Mouse (Mus musculus): ENCODE results near the gene Gal3st2. TPM values are rescaled to one million over a fixed set of nuclear protein-coding genes. Genes with fewer than 3 reads are reported as not detected.
"Not testable (repeated sequence)": the region's sequence is repeated elsewhere in the genome, so short reads cannot be mapped to it uniquely, and the experiment has no call there.

The Gal3st2 gene
- polyA plus RNA-seq (2015; fragmentation: Nextera tagmentation; extraction: Ambion mirVana): 0.11 and 0.16 TPM in 2 replicates

- H3K36me3 ChIP-seq (ENCODE audit: control insufficient read depth, insufficient read depth, low read length); H3K27ac ChIP-seq (ENCODE audit: low read length); H3K27me3 ChIP-seq (ENCODE audit: control insufficient read depth, insufficient read depth, low read depth, low read length); H3K4me3 ChIP-seq (ENCODE audit: low read length); H3K9me3 ChIP-seq (ENCODE audit: control insufficient read depth, low read length); H3K9ac ChIP-seq (ENCODE audit: low read length); H3K4me2 ChIP-seq (ENCODE audit: low read depth, low read length); H3K4me1 ChIP-seq (replicated peaks; ENCODE audit: control insufficient read depth, insufficient read depth, low read length): not testable (repeated sequence)
- peak; percentile 59; the same call in 1 of the 2 replicates for ATAC-seq (ENCODE audit: low read depth)
- 32% methylated on average over 2 of the region's 2 CpGs for WGBS
Observed at GRCm38 (mm10) chr1:93861048-93861447, at the start of gene Gal3st2. Gal3st2 (plus strand) TSS chr1:93861306.

GRCm38 (mm10) chr1:93811495-93812039 lies 49.5 kb upstream of the Gal3st2 start:
- WGBS: 82% methylated on average over 8 of the region's 8 CpGs
- Histone ChIP-seq H3K4me1 (replicated peaks; ENCODE audit: control insufficient read depth, insufficient read depth, low read length) (no peaks in the 10 kb centered on the region), H3K9me3 (ENCODE audit: control insufficient read depth, low read length) (no peaks in the 10 kb centered on the region), H3K9ac (ENCODE audit: low read length) (no peak overlapping the region), H3K27me3 (ENCODE audit: control insufficient read depth, insufficient read depth, low read depth, low read length) (no peaks in the 10 kb centered on the region), H3K27ac (ENCODE audit: low read length) (no peak overlapping the region), H3K4me3 (ENCODE audit: low read length) (no peak overlapping the region), H3K36me3 (ENCODE audit: control insufficient read depth, insufficient read depth, low read length) (peaks cover 71% of the 10 kb centered on the region), H3K4me2 (ENCODE audit: low read depth, low read length) (no peak overlapping the region)
- ATAC-seq (ENCODE audit: low read depth): no peak

GRCm38 (mm10) chr1:93817823-93818532 lies 43.1 kb upstream of the Gal3st2 start:
- WGBS: 84% methylated on average over 8 of the region's 8 CpGs
- no peak for ATAC-seq (ENCODE audit: low read depth)

DNA sequence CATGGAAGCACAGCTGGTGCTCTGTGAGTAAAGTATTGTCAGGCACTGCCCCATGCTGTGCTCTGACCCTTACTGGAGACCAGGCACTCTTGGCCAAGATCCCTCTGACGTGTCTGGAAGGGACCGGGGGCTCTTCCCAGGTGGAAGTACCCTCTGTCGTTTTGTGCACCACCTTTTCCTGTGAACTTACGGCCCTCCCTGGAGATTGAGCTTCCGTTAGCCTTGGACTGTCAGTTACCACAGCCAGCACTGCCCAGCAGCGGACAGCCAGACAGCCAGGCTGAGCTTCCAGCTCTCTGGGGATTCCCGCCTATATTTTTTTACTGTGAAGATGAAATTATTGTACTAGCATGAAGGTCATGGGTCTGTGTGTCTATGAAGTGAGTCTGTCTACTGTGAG lies 42.4 kb upstream of the Gal3st2 start:
- 83% methylated on average over 7 of the region's 7 CpGs for WGBS
- peaks cover 56% of the 10 kb centered on the region for H3K36me3 ChIP-seq (ENCODE audit: control insufficient read depth, insufficient read depth, low read length)

More at GRCm38 (mm10) chr1:93817823-93818532, 43.1 kb upstream of the Gal3st2 start:
- Histone ChIP-seq H3K4me3 (ENCODE audit: low read length) (no peak overlapping the region), H3K27me3 (ENCODE audit: control insufficient read depth, insufficient read depth, low read depth, low read length) (no peaks in the 10 kb centered on the region), H3K9me3 (ENCODE audit: control insufficient read depth, low read length) (no peaks in the 10 kb centered on the region), H3K36me3 (ENCODE audit: control insufficient read depth, insufficient read depth, low read length) (peaks cover 62% of the 10 kb centered on the region), H3K4me1 (replicated peaks; ENCODE audit: control insufficient read depth, insufficient read depth, low read length) (no peaks in the 10 kb centered on the region), H3K4me2 (ENCODE audit: low read depth, low read length) (no peak overlapping the region), H3K27ac (ENCODE audit: low read length) (no peak overlapping the region), H3K9ac (ENCODE audit: low read length) (no peak overlapping the region)

DNA sequence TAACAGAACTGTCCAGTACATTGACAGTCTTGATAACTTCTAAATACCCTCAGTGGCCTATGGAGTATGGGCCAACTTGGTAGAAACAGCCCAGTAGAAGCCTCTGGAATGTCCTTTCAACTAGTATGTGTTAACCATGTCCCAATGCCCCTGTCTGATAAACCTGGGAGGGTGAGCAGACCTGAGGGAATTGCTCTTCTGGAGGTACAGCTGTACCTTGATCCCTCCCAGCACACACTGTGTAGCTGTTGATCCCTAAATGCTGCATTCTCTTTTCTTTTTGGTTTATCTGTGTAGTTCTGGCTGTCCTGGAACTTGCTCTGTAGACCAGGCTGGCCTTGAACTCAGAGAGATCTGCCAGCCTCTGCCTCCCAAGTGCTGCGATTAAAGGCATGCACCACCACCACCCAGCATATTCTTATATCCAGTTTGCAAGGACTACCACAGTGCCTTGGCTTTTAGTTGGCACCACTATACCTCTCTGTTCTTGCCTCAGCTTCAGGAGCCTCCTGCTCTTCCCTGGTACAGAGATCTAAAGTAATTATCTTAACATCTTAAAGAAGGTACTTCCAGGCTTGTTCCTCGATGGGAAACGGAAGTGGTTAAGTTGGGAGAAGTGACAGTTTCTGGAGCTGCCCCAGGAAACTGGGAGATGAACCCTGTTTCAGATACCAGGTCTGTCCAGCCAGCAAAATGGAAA lies 37.2 kb upstream of the Gal3st2 start:
- no peak overlapping the region for H3K27ac ChIP-seq (ENCODE audit: low read length)
- ATAC-seq (ENCODE audit: low read depth): no peak
- no peak overlapping the region for H3K4me2 ChIP-seq (ENCODE audit: low read depth, low read length)
- no peak overlapping the region for H3K4me3 ChIP-seq (ENCODE audit: low read length)
- no peaks in the 10 kb centered on the region for H3K9me3 ChIP-seq (ENCODE audit: control insufficient read depth, low read length)
- 77% methylated on average over 3 of the region's 3 CpGs for WGBS
- H3K36me3 ChIP-seq (ENCODE audit: control insufficient read depth, insufficient read depth, low read length): peaks cover 12% of the 10 kb centered on the region
- H3K4me1 ChIP-seq (replicated peaks; ENCODE audit: control insufficient read depth, insufficient read depth, low read length): no peaks in the 10 kb centered on the region
- H3K27me3 ChIP-seq (ENCODE audit: control insufficient read depth, insufficient read depth, low read depth, low read length): no peaks in the 10 kb centered on the region
- H3K9ac ChIP-seq (ENCODE audit: low read length): peak overlapping the region; percentile 78; the same call in 1 of the 2 replicates

More for the DNA sequence above, 42.4 kb upstream of the Gal3st2 start:
- ATAC-seq (ENCODE audit: low read depth): no peak
- no peak overlapping the region for H3K27ac ChIP-seq (ENCODE audit: low read length)
- no peaks in the 10 kb centered on the region for H3K27me3 ChIP-seq (ENCODE audit: control insufficient read depth, insufficient read depth, low read depth, low read length)
- H3K9me3 ChIP-seq (ENCODE audit: control insufficient read depth, low read length): no peaks in the 10 kb centered on the region
- H3K4me2 ChIP-seq (ENCODE audit: low read depth, low read length): no peak overlapping the region
- H3K9ac ChIP-seq (ENCODE audit: low read length): no peak overlapping the region
- H3K4me3 ChIP-seq (ENCODE audit: low read length): no peak overlapping the region
- no peaks in the 10 kb centered on the region for H3K4me1 ChIP-seq (replicated peaks; ENCODE audit: control insufficient read depth, insufficient read depth, low read length)

- peak within 1 kb of the TSS; percentile 96 for H3K27ac ChIP-seq (ENCODE audit: low read length)
- no peaks in the 10 kb centered on the region for H3K27me3 ChIP-seq (ENCODE audit: control insufficient read depth, insufficient read depth, low read depth, low read length)
- H3K4me1 ChIP-seq (replicated peaks; ENCODE audit: control insufficient read depth, insufficient read depth, low read length): no peaks in the 10 kb centered on the region
- WGBS: 5% methylated on average over 10 of the region's 10 CpGs
- peak within 1 kb of the TSS; percentile 62 for H3K4me3 ChIP-seq (ENCODE audit: low read length)
- H3K36me3 ChIP-seq (ENCODE audit: control insufficient read depth, insufficient read depth, low read length): peaks cover 5% of the 10 kb centered on the region
- peak; percentile 8; the same call in 1 of the 2 replicates for ATAC-seq (ENCODE audit: low read depth)
- no peaks in the 10 kb centered on the region for H3K9me3 ChIP-seq (ENCODE audit: control insufficient read depth, low read length)
- H3K4me2 ChIP-seq (ENCODE audit: low read depth, low read length): peak within 1 kb of the TSS; percentile 53
- H3K9ac ChIP-seq (ENCODE audit: low read length): peak within 1 kb of the TSS; percentile 78
Observed at GRCm38 (mm10) chr1:93824609-93825008, 36.5 kb upstream of the Gal3st2 start, which contains the start of gene D2hgdh. D2hgdh (plus strand) TSS chr1:93824909.

- peak; percentile 98 for ATAC-seq (ENCODE audit: low read depth)
- peak overlapping the region; percentile 78 for H3K9ac ChIP-seq (ENCODE audit: low read length)
- WGBS: under 1% methylated on average over 30 of the region's 30 CpGs
- H3K36me3 ChIP-seq (ENCODE audit: control insufficient read depth, insufficient read depth, low read length): peaks cover 4% of the 10 kb centered on the region
- H3K27me3 ChIP-seq (ENCODE audit: control insufficient read depth, insufficient read depth, low read depth, low read length): no peaks in the 10 kb centered on the region
- H3K27ac ChIP-seq (ENCODE audit: low read length): peak overlapping the region; percentile 96
- peak overlapping the region; percentile 53 for H3K4me2 ChIP-seq (ENCODE audit: low read depth, low read length)
- H3K9me3 ChIP-seq (ENCODE audit: control insufficient read depth, low read length): no peaks in the 10 kb centered on the region
- H3K4me1 ChIP-seq (replicated peaks; ENCODE audit: control insufficient read depth, insufficient read depth, low read length): no peaks in the 10 kb centered on the region
- peak overlapping the region; percentile 62 for H3K4me3 ChIP-seq (ENCODE audit: low read length)
Observed at GRCm38 (mm10) chr1:93825105-93825674, 35.9 kb upstream of the Gal3st2 start.

DNA sequence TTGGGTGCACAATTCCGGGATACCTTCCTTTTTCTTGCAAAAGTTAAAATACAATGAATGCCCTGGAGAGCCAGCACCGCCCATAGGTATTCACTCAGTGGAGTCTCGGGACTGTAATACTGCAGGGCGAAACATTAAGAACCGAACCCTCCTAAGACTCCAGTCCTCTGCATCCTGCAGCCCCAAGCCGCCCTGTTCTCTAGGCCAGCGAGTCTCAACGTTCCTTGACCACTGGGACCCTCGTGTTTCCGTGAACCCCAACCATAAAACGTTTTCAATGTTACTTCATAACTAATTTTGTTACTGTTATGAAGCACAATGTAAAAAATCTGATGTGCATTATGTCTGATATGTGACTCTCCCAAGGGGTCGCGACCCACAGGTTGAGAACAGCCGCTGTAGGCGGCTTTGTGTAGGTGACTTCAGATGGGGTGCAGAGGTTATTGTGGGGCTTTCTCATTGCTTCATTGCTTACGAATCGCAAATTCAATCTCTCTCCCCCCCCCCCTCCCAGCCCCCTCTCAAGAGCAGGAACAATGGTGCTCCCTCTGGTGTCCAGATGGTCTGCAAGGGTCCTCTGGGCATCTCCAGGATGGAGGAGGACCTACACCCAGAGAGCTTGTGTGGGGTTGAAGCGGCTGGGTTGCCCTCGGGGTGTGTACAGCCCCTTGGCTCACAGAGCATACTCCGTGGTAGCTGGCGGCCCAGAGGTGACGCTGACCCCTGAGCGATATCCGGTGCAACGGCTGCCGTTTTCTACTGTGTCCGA lies 35.2 kb upstream of the Gal3st2 start:
- WGBS: 38% methylated on average over 27 of the region's 27 CpGs
- Histone ChIP-seq H3K4me3 (ENCODE audit: low read length) (peak overlapping the region; percentile 62), H3K9ac (ENCODE audit: low read length) (peak overlapping the region; percentile 78), H3K27ac (ENCODE audit: low read length) (peak overlapping the region; percentile 96), H3K4me1 (replicated peaks; ENCODE audit: control insufficient read depth, insufficient read depth, low read length) (no peaks in the 10 kb centered on the region), H3K27me3 (ENCODE audit: control insufficient read depth, insufficient read depth, low read depth, low read length) (no peaks in the 10 kb centered on the region), H3K4me2 (ENCODE audit: low read depth, low read length) (peak overlapping the region; percentile 53), H3K36me3 (ENCODE audit: control insufficient read depth, insufficient read depth, low read length) (no peaks in the 10 kb centered on the region), H3K9me3 (ENCODE audit: control insufficient read depth, low read length) (no peaks in the 10 kb centered on the region)
- ATAC-seq (ENCODE audit: low read depth): peak; percentile 25; the same call in 1 of the 2 replicates

Data from lung, embryonic 16.5 days (tissue).